Mouse (Mus musculus): ENCODE data around the gene Prkg1.
"Not testable (repeated sequence)": the region's sequence is repeated elsewhere in the genome, so short reads cannot be mapped to it uniquely, and the experiment has no call there.

Prkg1 gene

GRCm38 (mm10) chr19:31424319-31424718, 340.5 kb downstream of the Prkg1 start:
- DNase-seq: peak; percentile 4

- no peak for DNase-seq
Measured at GRCm38 (mm10) chr19:31413571-31413970, 351.3 kb downstream of the Prkg1 start.

- DNase-seq: no peak
Measured at GRCm38 (mm10) chr19:31396096-31396495, 368.7 kb downstream of the Prkg1 start.

GRCm38 (mm10) chr19:31385353-31385752, 379.5 kb downstream of the Prkg1 start:
- no peak for DNase-seq

GRCm38 (mm10) chr19:31383881-31384280, 381.0 kb downstream of the Prkg1 start:
- no peak for DNase-seq

- peak; percentile 14 for DNase-seq
Measured at GRCm38 (mm10) chr19:31370106-31370505, 394.7 kb downstream of the Prkg1 start.

GRCm38 (mm10) chr19:31369116-31369515, 395.7 kb downstream of the Prkg1 start:
- peak; percentile 49 for DNase-seq

- no peak for DNase-seq
Measured at GRCm38 (mm10) chr19:31362051-31362450, 402.8 kb downstream of the Prkg1 start.

GRCm38 (mm10) chr19:31361575-31361974, 403.3 kb downstream of the Prkg1 start:
- DNase-seq: no peak

GRCm38 (mm10) chr19:31361161-31361560, 403.7 kb downstream of the Prkg1 start:
- peak; percentile 43 for DNase-seq

- no peak for DNase-seq
Measured at GRCm38 (mm10) chr19:31354959-31355358, 409.9 kb downstream of the Prkg1 start.

GRCm38 (mm10) chr19:31352784-31353183, 412.0 kb downstream of the Prkg1 start:
- DNase-seq: not testable (repeated sequence)

- DNase-seq: no peak
Measured at GRCm38 (mm10) chr19:31351796-31352195, 413.0 kb downstream of the Prkg1 start.

- peak; percentile 64 for DNase-seq
Measured at GRCm38 (mm10) chr19:31342150-31342549, 422.7 kb downstream of the Prkg1 start.

- DNase-seq: no peak
Measured at GRCm38 (mm10) chr19:31340898-31341297, 423.9 kb downstream of the Prkg1 start.

GRCm38 (mm10) chr19:31338355-31339101, 426.3 kb downstream of the Prkg1 start:
- no peak for DNase-seq

- no peak for DNase-seq
Measured at GRCm38 (mm10) chr19:31337863-31338217, 427.0 kb downstream of the Prkg1 start.

- no peak for DNase-seq
Measured at GRCm38 (mm10) chr19:31337163-31337862, 427.5 kb downstream of the Prkg1 start.

GRCm38 (mm10) chr19:31336381-31336780, 428.5 kb downstream of the Prkg1 start:
- DNase-seq: peak; percentile 11

- DNase-seq: no peak
Measured at GRCm38 (mm10) chr19:31329893-31330292, 434.9 kb downstream of the Prkg1 start.

- DNase-seq: no peak
Measured at GRCm38 (mm10) chr19:31304760-31305159, 460.1 kb downstream of the Prkg1 start.

GRCm38 (mm10) chr19:31291231-31291630, 473.6 kb downstream of the Prkg1 start:
- no peak for DNase-seq

GRCm38 (mm10) chr19:31284581-31284980, 480.3 kb downstream of the Prkg1 start:
- no peak for DNase-seq

- DNase-seq: no peak
Measured at GRCm38 (mm10) chr19:31284126-31284525, 480.7 kb downstream of the Prkg1 start.
